Mouse (Mus musculus) erythroblast, embryonic 14.5 days (primary cell): ENCODE measurements around the gene Cenpj.

ENCODE experiments used
- GATA1 ChIP-seq: IDR thresholded peaks from 2 replicates; pipeline ENCODE4 v1.6.1; 2012; ENCODE audit warnings: low read length, inconsistent platforms, mixed read lengths
- TAL1 ChIP-seq: IDR thresholded peaks from 3 replicates; pipeline ENCODE4 v1.6.1; 2012; ENCODE audit warnings: low read length, inconsistent platforms, mixed read lengths

- TF ChIP-seq GATA1 = no peak
- no peak for TF ChIP-seq TAL1
Measured at GRCm38 (mm10) chr14:56582294-56582693, 7.1 kb upstream of the Cenpj start.
